Mouse (Mus musculus): ENCODE measurements around the gene Tmem167b.

DNA sequence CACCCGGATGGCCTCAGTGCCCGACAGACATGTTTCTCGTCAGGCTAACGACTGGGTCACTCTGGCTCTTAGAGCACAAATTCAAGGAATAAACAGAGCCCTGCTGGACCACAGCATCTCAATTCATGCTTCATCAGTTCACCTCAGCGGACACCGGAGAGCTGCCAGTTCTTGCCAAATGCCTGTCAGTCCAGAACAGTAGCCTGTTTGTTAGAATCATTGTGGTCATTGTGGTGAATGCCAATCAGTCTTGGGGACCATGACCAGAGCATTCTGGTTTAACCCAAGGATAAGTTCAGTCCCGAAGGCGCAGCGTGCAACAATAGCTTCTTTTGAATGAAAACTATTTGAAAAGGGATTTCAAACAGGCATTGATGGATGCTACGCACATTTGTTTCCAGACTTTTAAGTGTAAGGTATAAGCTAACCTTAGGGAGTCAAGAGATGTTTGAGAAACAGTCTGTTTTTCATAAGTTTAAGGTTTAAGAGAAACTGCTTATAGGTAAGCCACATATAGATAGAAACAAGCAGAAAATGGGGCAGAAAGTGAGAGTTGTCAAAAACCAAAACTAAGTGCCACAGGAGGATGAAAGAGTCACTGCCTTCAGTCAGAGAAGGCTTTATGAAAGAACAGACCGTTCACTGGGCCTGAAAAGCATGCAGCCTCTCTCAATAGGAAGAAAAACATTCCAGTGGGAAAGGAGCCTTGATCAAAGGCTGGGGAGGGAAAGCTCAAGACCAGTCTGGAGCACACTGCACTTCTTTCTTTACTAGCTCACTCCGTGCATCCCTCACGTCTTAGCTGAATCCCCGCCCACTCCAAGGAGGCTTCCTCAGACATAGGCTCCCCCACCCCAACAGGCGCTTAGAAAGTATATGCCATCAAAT, 6.0 kb upstream of the Tmem167b start:
- TF ChIP-seq CTCF (IDR thresholded peaks at IDR 0.05; ENCODE audit: low read depth) (no peak), EP300 (IDR thresholded peaks at IDR 0.05; ENCODE audit: low read depth) (no peak)
